Mouse (Mus musculus): Measurements from ENCODE around the gene Kctd3.
A peak's percentile ranks its signal among the peaks of the same experiment; 100 is the strongest.

Gene Kctd3

GRCm38 (mm10) chr1:189010671-189011070, 3.0 kb upstream of the Kctd3 start:
- no peak for DNase-seq (ENCODE audit: low read depth, low spot score)

- DNase-seq (ENCODE audit: low read depth, low spot score) = no peak
Measured at GRCm38 (mm10) chr1:189007980-189008324, 311 bp upstream of the Kctd3 start.

- no peak for DNase-seq (ENCODE audit: low read depth, low spot score)
Measured at GRCm38 (mm10) chr1:189006826-189007225, 815 bp downstream of the Kctd3 start.

GRCm38 (mm10) chr1:189006267-189006666, 1.4 kb downstream of the Kctd3 start:
- no peak for DNase-seq (ENCODE audit: low read depth, low spot score)

- no peak for DNase-seq (ENCODE audit: low read depth, low spot score)
Measured at GRCm38 (mm10) chr1:189004774-189005173, 2.9 kb downstream of the Kctd3 start.

- no peak for DNase-seq (ENCODE audit: low read depth, low spot score)
Measured at GRCm38 (mm10) chr1:189001815-189002214, 5.8 kb downstream of the Kctd3 start.

- no peak for DNase-seq (ENCODE audit: low read depth, low spot score)
Measured at GRCm38 (mm10) chr1:188999981-189000380, 7.7 kb downstream of the Kctd3 start.

GRCm38 (mm10) chr1:188997921-188998320, 9.7 kb downstream of the Kctd3 start:
- no peak for DNase-seq (ENCODE audit: low read depth, low spot score)

GRCm38 (mm10) chr1:188993218-188993617, 14.4 kb downstream of the Kctd3 start:
- DNase-seq (ENCODE audit: low read depth, low spot score) = peak; percentile 43

GRCm38 (mm10) chr1:188980050-188980449, 27.6 kb downstream of the Kctd3 start:
- DNase-seq (ENCODE audit: low read depth, low spot score) = peak; percentile 32

- DNase-seq (ENCODE audit: low read depth, low spot score) = no peak
Measured at GRCm38 (mm10) chr1:188973926-188974325, 33.7 kb downstream of the Kctd3 start.

GRCm38 (mm10) chr1:188973078-188973477, 34.6 kb downstream of the Kctd3 start:
- no peak for DNase-seq (ENCODE audit: low read depth, low spot score)

- DNase-seq (ENCODE audit: low read depth, low spot score) = no peak
Measured at GRCm38 (mm10) chr1:188952501-188952900, 55.1 kb downstream of the Kctd3 start.

GRCm38 (mm10) chr1:188951091-188951490, 56.5 kb downstream of the Kctd3 start:
- DNase-seq (ENCODE audit: low read depth, low spot score) = no peak

GRCm38 (mm10) chr1:188948276-188948675, 59.4 kb downstream of the Kctd3 start:
- no peak for DNase-seq (ENCODE audit: low read depth, low spot score)

- no peak for DNase-seq (ENCODE audit: low read depth, low spot score)
Measured at GRCm38 (mm10) chr1:188947794-188948193, 59.8 kb downstream of the Kctd3 start.

GRCm38 (mm10) chr1:188946849-188947248, 60.8 kb downstream of the Kctd3 start:
- no peak for DNase-seq (ENCODE audit: low read depth, low spot score)

GRCm38 (mm10) chr1:188945326-188945725, 62.3 kb downstream of the Kctd3 start:
- DNase-seq (ENCODE audit: low read depth, low spot score) = no peak

- no peak for DNase-seq (ENCODE audit: low read depth, low spot score)
Measured at GRCm38 (mm10) chr1:188937246-188937780, 70.3 kb downstream of the Kctd3 start.

All from retina, postnatal 7 days (tissue).